In genomic region chr8:84284608-84285063, GRCm38 (mm10) we compare ENCODE assay signal across 8 mouse cellular contexts. TPM values are rescaled to one million over a fixed set of nuclear protein-coding genes. Genes with fewer than 3 reads are reported as not detected.
DNase-seq lines count a peak whose midpoint lies in the region; ATAC-seq and TF ChIP-seq lines count a peak whose summit lies in the region.

No protein-coding gene starts in this region.

- ATAC-seq in limb, embryonic 11.5 days (ENCODE audit: insufficient number of reproducible peaks, low FRiP score, low TSS enrichment, low read depth): peak; percentile 39; the same call in 1 of the 2 replicates
- ATAC-seq in stomach, postnatal 0 days (ENCODE audit: low FRiP score, low TSS enrichment): no peak
- ATAC-seq in cerebellum, adult (ENCODE audit: insufficient number of reproducible peaks, low FRiP score, low TSS enrichment): no peak

- H3K9ac ChIP-seq in limb, embryonic 11.5 days (ENCODE audit: low read length): no peak overlapping the region
- peak overlapping the region; percentile 4; the same call in 1 of the 2 replicates for H3K9ac ChIP-seq in stomach, postnatal 0 days (ENCODE audit: low read length)

- H3K4me1 ChIP-seq in heart, embryonic 10.5 days: peaks cover 6% of the 10 kb centered on the region; the same call in 1 of the 2 replicates
- peaks cover 5% of the 10 kb centered on the region; the same call in 1 of the 2 replicates for H3K4me1 ChIP-seq in limb, embryonic 11.5 days (ENCODE audit: control insufficient read depth, insufficient read depth, low read length)
- no peaks in the 10 kb centered on the region for H3K4me1 ChIP-seq in stomach, postnatal 0 days (replicated peaks; ENCODE audit: control insufficient read depth, insufficient read depth)

- H3K27me3 ChIP-seq in heart, embryonic 10.5 days (ENCODE audit: insufficient read depth, poor library complexity, severe bottlenecking): no peaks in the 10 kb centered on the region
- H3K27me3 ChIP-seq in limb, embryonic 11.5 days (ENCODE audit: control insufficient read depth, insufficient read depth, low read length): no peaks in the 10 kb centered on the region
- no peaks in the 10 kb centered on the region for H3K27me3 ChIP-seq in stomach, postnatal 0 days (ENCODE audit: control insufficient read depth, insufficient read depth, low read length)

- H3K4me3 ChIP-seq in heart, embryonic 10.5 days: peak overlapping the region; percentile 41
- no peak overlapping the region; the same call in 1 of the 2 replicates for H3K4me3 ChIP-seq in limb, embryonic 11.5 days (ENCODE audit: low read depth, low read length)
- peak overlapping the region; percentile 8; the same call in 1 of the 2 replicates for H3K4me3 ChIP-seq in stomach, postnatal 0 days (ENCODE audit: low read depth, low read length)

- H3K9me3 ChIP-seq in heart, embryonic 10.5 days: no peaks in the 10 kb centered on the region
- no peaks in the 10 kb centered on the region for H3K9me3 ChIP-seq in limb, embryonic 11.5 days (ENCODE audit: control insufficient read depth, low read length)
- H3K9me3 ChIP-seq in stomach, postnatal 0 days (ENCODE audit: control insufficient read depth, low read length): no peaks in the 10 kb centered on the region

- H3K36me3 ChIP-seq in heart, embryonic 10.5 days: no peaks in the 10 kb centered on the region
- no peaks in the 10 kb centered on the region for H3K36me3 ChIP-seq in limb, embryonic 11.5 days (ENCODE audit: control insufficient read depth, insufficient read depth, low read length)
- no peaks in the 10 kb centered on the region for H3K36me3 ChIP-seq in stomach, postnatal 0 days (ENCODE audit: control insufficient read depth, insufficient read depth, low read length)

- TF ChIP-seq EP300 in stomach, postnatal 0 days (optimal IDR thresholded peaks at IDR 0.05): no peak

- WGBS in heart, embryonic 10.5 days: 18% methylated on average over 9 of the region's 9 CpGs
- WGBS in limb, embryonic 11.5 days: 13% methylated on average over 9 of the region's 9 CpGs
- WGBS in stomach, postnatal 0 days: 5% methylated on average over 9 of the region's 9 CpGs

- H3K27ac ChIP-seq in heart, embryonic 10.5 days: peak overlapping the region; percentile 53; the same call in 1 of the 2 replicates
- peak overlapping the region; percentile 45 for H3K27ac ChIP-seq in limb, embryonic 11.5 days (replicated peaks; ENCODE audit: low read depth, low read length)
- H3K27ac ChIP-seq in stomach, postnatal 0 days (replicated peaks): no peak overlapping the region; the same call in 1 of the 2 replicates

- DNase-seq in kidney, adult 18-20 months: peak; percentile 8
- DNase-seq in kidney, adult 11 months: no peak
- DNase-seq in R1 (ENCODE audit: low read depth, low spot score): peak; percentile 64
- no peak for DNase-seq in heart, embryonic 10.5 days (ENCODE audit: low spot score)
- DNase-seq in limb, embryonic 11.5 days (ENCODE audit: low spot score): peak; percentile 57
- peak; percentile 48 for DNase-seq in stomach, postnatal 0 days (ENCODE audit: low spot score)
- DNase-seq in spleen, postnatal 4 days (ENCODE audit: low spot score in 2 of 2): no peak

- peak overlapping the region; percentile 28 for H3K4me2 ChIP-seq in limb, embryonic 11.5 days (ENCODE audit: low read depth, severe bottlenecking)
- H3K4me2 ChIP-seq in stomach, postnatal 0 days (replicated peaks; ENCODE audit: low read depth): peak overlapping the region; percentile 27

- TF ChIP-seq CTCF in stomach, postnatal 0 days (IDR thresholded peaks at IDR 0.05; ENCODE audit: low read depth): no peak

RNA-seq across cellular contexts. Expression of gene Ccdc130, which starts 14.5 kb away (rescaled TPM):
- 18.8 and 20.8 TPM in 2 replicates for polyA plus RNA-seq in heart, embryonic 10.5 days (2016; fragmentation: Nextera tagmentation; extraction: Ambion mirVana)
- polyA plus RNA-seq in limb, embryonic 11.5 days (2014; fragmentation: Nextera tagmentation; extraction: Ambion mirVana): 19.9 and 21.6 TPM in 2 replicates
- polyA plus RNA-seq in stomach, postnatal 0 days (2015; fragmentation: Nextera tagmentation; extraction: Ambion mirVana): 10.1 and 10.4 TPM in 2 replicates

RNA-seq across cellular contexts. Expression of gene Mri1, which starts 27.5 kb away (rescaled TPM):
- polyA plus RNA-seq in heart, embryonic 10.5 days (2016; fragmentation: Nextera tagmentation; extraction: Ambion mirVana): 60.5 and 74.9 TPM in 2 replicates
- polyA plus RNA-seq in limb, embryonic 11.5 days (2014; fragmentation: Nextera tagmentation; extraction: Ambion mirVana): 56.0 and 61.4 TPM in 2 replicates
- 61.7 and 62.7 TPM in 2 replicates for polyA plus RNA-seq in stomach, postnatal 0 days (2015; fragmentation: Nextera tagmentation; extraction: Ambion mirVana)

RNA-seq across cellular contexts. Expression of gene D8Ertd738e, which starts 35.1 kb away (rescaled TPM):
- 353 and 374 TPM in 2 replicates for polyA plus RNA-seq in heart, embryonic 10.5 days (2016; fragmentation: Nextera tagmentation; extraction: Ambion mirVana)
- 361 and 375 TPM in 2 replicates for polyA plus RNA-seq in limb, embryonic 11.5 days (2014; fragmentation: Nextera tagmentation; extraction: Ambion mirVana)
- polyA plus RNA-seq in stomach, postnatal 0 days (2015; fragmentation: Nextera tagmentation; extraction: Ambion mirVana): 299 and 309 TPM in 2 replicates

RNA-seq across cellular contexts. Expression of gene Zswim4, which starts 47.8 kb away (rescaled TPM):
- 14.4 and 17.5 TPM in 2 replicates for polyA plus RNA-seq in heart, embryonic 10.5 days (2016; fragmentation: Nextera tagmentation; extraction: Ambion mirVana)
- polyA plus RNA-seq in limb, embryonic 11.5 days (2014; fragmentation: Nextera tagmentation; extraction: Ambion mirVana): 23.9 and 24.5 TPM in 2 replicates
- polyA plus RNA-seq in stomach, postnatal 0 days (2015; fragmentation: Nextera tagmentation; extraction: Ambion mirVana): 8.0 and 9.7 TPM in 2 replicates

Comparison
In these comparisons a context has a peak if more than half of its experiments do, and no peak if none do; other contexts are left out.
1. DNase-seq: peak in kidney, adult 18-20 months (single experiment), R1 (single experiment), limb, embryonic 11.5 days (single experiment) and stomach, postnatal 0 days (single experiment); none in kidney, adult 11 months (single experiment), heart, embryonic 10.5 days (single experiment) and spleen, postnatal 4 days (0 of 2).